Comparison of ENCODE assay signal across 26 mouse cellular contexts in the genomic region with DNA sequence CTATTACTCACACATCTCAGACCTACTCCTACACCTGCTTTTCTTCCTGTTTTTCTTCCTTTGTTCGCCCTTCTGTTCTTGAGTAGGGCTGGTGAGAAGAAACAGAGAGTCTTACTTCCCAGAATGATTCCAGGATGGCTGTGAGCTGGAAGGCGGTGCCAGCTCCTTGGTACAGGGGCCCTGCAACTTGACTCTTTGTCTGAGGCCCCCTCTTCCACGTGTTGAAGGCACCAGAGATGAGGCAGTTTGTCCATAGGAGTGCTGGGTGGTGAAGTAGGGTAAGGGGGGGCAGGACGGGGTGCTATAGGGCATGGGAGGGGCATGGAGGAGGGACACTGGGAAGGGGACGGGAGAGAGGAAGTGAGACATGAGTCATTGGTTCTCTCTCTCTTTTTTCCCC.
"Had no signal": no experiment of that assay in that cellular context is flagged by ENCODE, and none has a peak within 500 bp of the region (broad histone marks: within the 10 kb centered on the region; RNA-seq: fewer than 3 reads in every experiment).

No protein-coding gene starts in this region.

- ATAC-seq: inflammation-experienced regulatory T-cells, adult 6 months; intestine, embryonic 15.5 days; intestine, postnatal 0 days had no signal

- H3K9me3 ChIP-seq: hindbrain, embryonic 10.5 days; hindbrain, embryonic 13.5 days; hindbrain, embryonic 15.5 days; intestine, embryonic 15.5 days; limb, embryonic 10.5 days; limb, embryonic 12.5 days; liver, embryonic 13.5 days; liver, embryonic 15.5 days had no signal

- H3K4me1 ChIP-seq: hindbrain, embryonic 10.5 days; hindbrain, embryonic 13.5 days; hindbrain, embryonic 15.5 days; intestine, embryonic 15.5 days; limb, embryonic 10.5 days; limb, embryonic 12.5 days; liver, embryonic 13.5 days; liver, embryonic 15.5 days had no signal

- H3K4me2 ChIP-seq: heart, embryonic 11.5 days; hindbrain, embryonic 13.5 days; hindbrain, embryonic 15.5 days; intestine, embryonic 15.5 days; limb, embryonic 12.5 days; liver, embryonic 11.5 days; liver, embryonic 13.5 days; liver, embryonic 15.5 days had no signal

- H3K27me3 ChIP-seq: hindbrain, embryonic 13.5 days; hindbrain, embryonic 15.5 days; intestine, embryonic 15.5 days; limb, embryonic 12.5 days; liver, embryonic 13.5 days; liver, embryonic 15.5 days had no signal

- H3K9ac ChIP-seq: hindbrain, embryonic 13.5 days; hindbrain, embryonic 15.5 days; intestine, embryonic 15.5 days; limb, embryonic 12.5 days; liver, embryonic 13.5 days; liver, embryonic 15.5 days had no signal

- H3K27ac ChIP-seq: gastrocnemius, adult 2 months; heart, adult 2 months; hindbrain, embryonic 10.5 days; hindbrain, embryonic 13.5 days; hindbrain, embryonic 15.5 days; intestine, embryonic 15.5 days; layer of hippocampus, adult 2 months; left cerebral cortex, adult 2 months; limb, embryonic 10.5 days; limb, embryonic 12.5 days; liver, embryonic 13.5 days; liver, embryonic 15.5 days had no signal

- H3K4me3 ChIP-seq: gastrocnemius, adult 2 months; heart, adult 2 months; hindbrain, embryonic 10.5 days; hindbrain, embryonic 13.5 days; hindbrain, embryonic 15.5 days; intestine, embryonic 15.5 days; layer of hippocampus, adult 2 months; left cerebral cortex, adult 2 months; limb, embryonic 10.5 days; limb, embryonic 12.5 days; liver, embryonic 13.5 days; liver, embryonic 15.5 days had no signal

- DNase-seq: gastrocnemius, adult 2 months; gastrocnemius, postnatal 10 days; gastrocnemius, postnatal 25 days; heart, adult 2 months; heart, postnatal 10 days; heart, postnatal 4 days; kidney, adult 2 months; kidney, adult 9 months; kidney, postnatal 10 days; kidney, postnatal 25 days; kidney, postnatal 4 days; liver; liver, embryonic 13.5 days had no signal

- H3K36me3 ChIP-seq: hindbrain, embryonic 10.5 days; hindbrain, embryonic 13.5 days; hindbrain, embryonic 15.5 days; intestine, embryonic 15.5 days; limb, embryonic 10.5 days; limb, embryonic 12.5 days; liver, embryonic 13.5 days; liver, embryonic 15.5 days had no signal
